Mouse (Mus musculus): ENCODE measurements around the gene Slpi.

DNA sequence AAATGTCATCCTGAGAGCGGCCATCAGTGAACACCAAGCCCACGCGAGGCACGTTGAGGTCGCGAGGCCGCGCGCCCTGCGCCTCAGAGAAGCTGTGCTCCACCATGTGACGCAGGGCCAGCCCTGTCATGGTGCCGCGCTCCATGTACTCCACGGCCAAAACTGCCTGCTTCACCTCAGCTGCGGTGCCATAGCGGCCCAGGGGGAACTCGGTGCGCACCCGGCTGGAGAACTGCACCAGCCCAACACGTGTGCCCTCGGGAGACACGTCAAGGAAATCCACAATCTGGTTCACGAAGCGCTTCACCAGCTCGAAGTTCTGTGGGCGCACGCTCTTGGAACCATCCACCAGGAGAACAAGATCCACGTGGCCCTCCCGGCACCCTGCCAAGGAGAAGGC lies 4.2 kb upstream of the Slpi start:
- TF ChIP-seq ZMIZ1 (IDR thresholded peaks at IDR 0.05; ENCODE audit: low read depth, low read length) (no peak), EP300 (IDR thresholded peaks at IDR 0.05; ENCODE audit: low read depth in 1 of 2, low read length in 2 of 2) (no peak), MXI1 (IDR thresholded peaks at IDR 0.05; ENCODE audit: low read depth, low read length) (no peak), CTCF (IDR thresholded peaks at IDR 0.05 in 2 of 3, conservative IDR thresholded peaks at IDR 0.05 in 1 of 3; ENCODE audit: control insufficient read depth in 1 of 3, insufficient read depth in 1 of 3, low read depth in 2 of 3, low read length in 3 of 3, poor library complexity in 1 of 3, severe bottlenecking in 1 of 3) (no peak), MAX (IDR thresholded peaks at IDR 0.05; ENCODE audit: low read length) (no peak), CHD1 (IDR thresholded peaks at IDR 0.05; ENCODE audit: low read depth, low read length) (no peak), JUND (IDR thresholded peaks at IDR 0.05; ENCODE audit: low read depth, low read length) (no peak), KAT2A (conservative IDR thresholded peaks at IDR 0.05; ENCODE audit: low read depth, low read length) (no peak), POLR2A (IDR thresholded peaks at IDR 0.05; ENCODE audit: control insufficient read depth in 1 of 2, insufficient read depth in 1 of 2, low read depth in 1 of 2, low read length in 2 of 2, poor library complexity in 1 of 2) (no peak), SIN3A (IDR thresholded peaks at IDR 0.05; ENCODE audit: low read length) (no peak), MYC (IDR thresholded peaks at IDR 0.05; ENCODE audit: low read depth, low read length) (no peak), NELFE (IDR thresholded peaks at IDR 0.05; ENCODE audit: low read depth, low read length) (no peak), GABPA (IDR thresholded peaks at IDR 0.05; ENCODE audit: low read depth, low read length) (no peak), USF2 (IDR thresholded peaks at IDR 0.05; ENCODE audit: borderline replicate concordance in 1 of 2, insufficient read depth in 1 of 2, low read depth in 1 of 2, low read length in 2 of 2) (no peak)

All from MEL (cell line).